9 mouse cellular contexts compared by ENCODE assay signal in genomic region chr17:57118524-57119349, GRCm38 (mm10). TPM values are rescaled to one million over a fixed set of nuclear protein-coding genes. Genes with fewer than 3 reads are reported as not detected.
DNase-seq lines count a peak whose midpoint lies in the region; ATAC-seq lines count a peak whose summit lies in the region.
"Had no signal": no experiment of that assay in that cellular context is flagged by ENCODE, and none has a peak within 500 bp of the region (broad histone marks: within the 10 kb centered on the region; RNA-seq: fewer than 3 reads in every experiment).

No protein-coding gene starts in this region.

- 2% methylated on average over 11 of the region's 11 CpGs for WGBS in kidney, embryonic 16.5 days
- under 1% methylated on average over 11 of the region's 11 CpGs for WGBS in limb, embryonic 15.5 days

- H3K9ac ChIP-seq in kidney, embryonic 16.5 days (replicated peaks; ENCODE audit: low read length), result no peak overlapping the region
- H3K9ac ChIP-seq in limb, embryonic 15.5 days, result no peak overlapping the region

- no peaks in the 10 kb centered on the region for H3K9me3 ChIP-seq in kidney, embryonic 16.5 days (ENCODE audit: low read length)
- H3K9me3 ChIP-seq in limb, embryonic 15.5 days, result no peaks in the 10 kb centered on the region

- no peaks in the 10 kb centered on the region for H3K27me3 ChIP-seq in kidney, embryonic 16.5 days (ENCODE audit: insufficient read depth, low read length)
- no peaks in the 10 kb centered on the region for H3K27me3 ChIP-seq in limb, embryonic 15.5 days

- no peak overlapping the region for H3K27ac ChIP-seq in kidney, embryonic 16.5 days (ENCODE audit: low read length)
- H3K27ac ChIP-seq in limb, embryonic 15.5 days, result no peak overlapping the region

- peak overlapping the region; percentile 45 for H3K4me2 ChIP-seq in kidney, embryonic 16.5 days (replicated peaks; ENCODE audit: low read depth, low read length)
- H3K4me2 ChIP-seq in limb, embryonic 15.5 days, result peak overlapping the region; percentile 24

- peaks cover 6% of the 10 kb centered on the region; the same call in 1 of the 2 replicates for H3K4me1 ChIP-seq in kidney, embryonic 16.5 days (ENCODE audit: insufficient read depth, low read length)
- peaks cover 6% of the 10 kb centered on the region; the same call in 1 of the 2 replicates for H3K4me1 ChIP-seq in limb, embryonic 15.5 days

- H3K36me3 ChIP-seq in kidney, embryonic 16.5 days (ENCODE audit: insufficient read depth, low read length), result no peaks in the 10 kb centered on the region
- no peaks in the 10 kb centered on the region for H3K36me3 ChIP-seq in limb, embryonic 15.5 days

- peak; percentile 97 for ATAC-seq in kidney, embryonic 16.5 days (ENCODE audit: low FRiP score, low TSS enrichment)
- peak; percentile 89 for ATAC-seq in common myeloid progenitor, adult 5-6 weeks (replicated peaks; ENCODE audit: low read depth, poor library complexity, severe bottlenecking)
- peak; percentile 61 for ATAC-seq in limb, embryonic 15.5 days (ENCODE audit: insufficient number of reproducible peaks, low FRiP score, low TSS enrichment, low read depth)

- H3K4me3 ChIP-seq in kidney, embryonic 16.5 days (ENCODE audit: low read length), result peak overlapping the region; percentile 19; the same call in 1 of the 2 replicates
- H3K4me3 ChIP-seq in limb, embryonic 15.5 days, result no peak overlapping the region

- DNase-seq in kidney, adult 9 months, result no peak
- peak; percentile 4 for DNase-seq in heart, adult 8-10 months (ENCODE audit: low spot score)
- peak; percentile 64 for DNase-seq in retina, embryonic 14.5 days (ENCODE audit: low spot score)
- no peak for DNase-seq in Muller cell, postnatal 12 days (ENCODE audit: inconsistent ontology term)
- no peak for DNase-seq in layer of hippocampus, adult 18-20 months (ENCODE audit: low spot score in 2 of 2)

RNA-seq across cellular contexts. Expression of gene Tnfsf9, which starts 13.6 kb away (rescaled TPM):
- 9.9 and 11.7 TPM in 2 replicates for polyA plus RNA-seq in kidney, embryonic 16.5 days (2015; fragmentation: Nextera tagmentation; extraction: Ambion mirVana)
- 0.82 and 1.7 TPM in 2 replicates for total RNA-seq in common myeloid progenitor, adult 5-6 weeks (2017)
- under 1 TPM; 0.25 to 0.83 (median 0.43) TPM for total RNA-seq in heart, adult 8-10 months (2022)
- 7.6 and 8.7 TPM in 2 replicates for polyA plus RNA-seq in limb, embryonic 15.5 days (2015; fragmentation: Nextera tagmentation; extraction: Ambion mirVana)
- total RNA-seq in layer of hippocampus, adult 18-20 months (2021), result 1 to 10 TPM; 1.0 to 1.2 TPM

RNA-seq across cellular contexts. Expression of gene Cd70, which starts 30.8 kb away (rescaled TPM):
- not detected in 2 replicates for polyA plus RNA-seq in kidney, embryonic 16.5 days (2015; fragmentation: Nextera tagmentation; extraction: Ambion mirVana)
- not detected in 2 replicates for total RNA-seq in common myeloid progenitor, adult 5-6 weeks (2017)
- total RNA-seq in heart, adult 8-10 months (2022), result not detected
- polyA plus RNA-seq in limb, embryonic 15.5 days (2015; fragmentation: Nextera tagmentation; extraction: Ambion mirVana), result not detected in 2 replicates
- under 1 TPM in 1 of 2 experiments, not detected in 1; 0.40 TPM for total RNA-seq in layer of hippocampus, adult 18-20 months (2021)
- total RNA-seq: liver, adult 2 months had no signal
- polyA plus RNA-seq: liver, adult 2 months had no signal

RNA-seq across cellular contexts. Expression of gene Tubb4a, which starts 31.2 kb away (rescaled TPM):
- 25.2 and 31.8 TPM in 2 replicates for polyA plus RNA-seq in kidney, embryonic 16.5 days (2015; fragmentation: Nextera tagmentation; extraction: Ambion mirVana)
- not detected in 2 replicates for total RNA-seq in common myeloid progenitor, adult 5-6 weeks (2017)
- 1 to 10 TPM; 1.1 to 1.7 (median 1.4) TPM for total RNA-seq in heart, adult 8-10 months (2022)
- 8.4 and 10.0 TPM in 2 replicates for polyA plus RNA-seq in limb, embryonic 15.5 days (2015; fragmentation: Nextera tagmentation; extraction: Ambion mirVana)
- 100 to 1,000 TPM; 515 to 565 TPM for total RNA-seq in layer of hippocampus, adult 18-20 months (2021)

RNA-seq across cellular contexts. Expression of gene Dennd1c, which starts 40.4 kb away (rescaled TPM):
- polyA plus RNA-seq in kidney, embryonic 16.5 days (2015; fragmentation: Nextera tagmentation; extraction: Ambion mirVana), result 5.6 and 6.8 TPM in 2 replicates
- total RNA-seq in common myeloid progenitor, adult 5-6 weeks (2017), result 4.4 and 5.0 TPM in 2 replicates
- 1 to 10 TPM in 2 of 4 experiments, under 1 TPM in 2; 0.90 to 1.6 (median 1.2) TPM for total RNA-seq in heart, adult 8-10 months (2022)
- polyA plus RNA-seq in limb, embryonic 15.5 days (2015; fragmentation: Nextera tagmentation; extraction: Ambion mirVana), result 1.6 and 2.2 TPM in 2 replicates
- 1 to 10 TPM; 1.1 to 1.4 TPM for total RNA-seq in layer of hippocampus, adult 18-20 months (2021)

RNA-seq across cellular contexts. Expression of gene Slc25a23, which starts 59.1 kb away (rescaled TPM):
- polyA plus RNA-seq in kidney, embryonic 16.5 days (2015; fragmentation: Nextera tagmentation; extraction: Ambion mirVana), result 11.2 and 14.0 TPM in 2 replicates
- 6.4 and 11.6 TPM in 2 replicates for total RNA-seq in common myeloid progenitor, adult 5-6 weeks (2017)
- total RNA-seq in heart, adult 8-10 months (2022), result 10 to 100 TPM; 64.7 to 74.7 (median 70.4) TPM
- 5.5 and 5.7 TPM in 2 replicates for polyA plus RNA-seq in limb, embryonic 15.5 days (2015; fragmentation: Nextera tagmentation; extraction: Ambion mirVana)
- 100 to 1,000 TPM; 374 to 393 TPM for total RNA-seq in layer of hippocampus, adult 18-20 months (2021)

Comparison
In these comparisons a context has a peak if more than half of its experiments do, and no peak if none do; other contexts are left out.
1. DNase-seq: peak in heart, adult 8-10 months (single experiment) and retina, embryonic 14.5 days (single experiment); none in kidney, adult 9 months (single experiment), Muller cell, postnatal 12 days (single experiment) and layer of hippocampus, adult 18-20 months (0 of 2).
2. RNA of gene Tubb4a, which starts 31.2 kb away (total RNA-seq): 515 to 565 TPM in layer of hippocampus, adult 18-20 months; 1.1 to 1.7 TPM in heart, adult 8-10 months and not detected in common myeloid progenitor, adult 5-6 weeks; every median in the first group is over 100 times any median in the second.
3. Peak in every context shown above with its lines, with median percentiles within 50 percentile points of each other: ATAC-seq.